ENCODE assay signal across 8 mouse cellular contexts in genomic region chr2:152553774-152554423, GRCm38 (mm10). TPM values are rescaled to one million over a fixed set of nuclear protein-coding genes. Genes with fewer than 3 reads are reported as not detected.
DNase-seq lines count a peak whose midpoint lies in the region; ATAC-seq lines count a peak whose summit lies in the region.

No protein-coding gene starts in this region.

- H3K9ac ChIP-seq in embryonic facial prominence, embryonic 13.5 days = 0 out of 2 replicates have a peak overlapping the region, but pooled peaks have one; percentile 22
- H3K9ac ChIP-seq in heart, embryonic 16.5 days (ENCODE audit: low read length) = no peak overlapping the region

- H3K4me1 ChIP-seq in embryonic facial prominence, embryonic 13.5 days = no peaks in the 10 kb centered on the region
- no peaks in the 10 kb centered on the region for H3K4me1 ChIP-seq in heart, embryonic 16.5 days (ENCODE audit: control insufficient read depth, insufficient read depth, low read length)

- ATAC-seq in embryonic facial prominence, embryonic 13.5 days (ENCODE audit: insufficient number of reproducible peaks, insufficient read depth, low FRiP score, low TSS enrichment, low read depth) = no peak
- ATAC-seq in heart, embryonic 16.5 days (replicated peaks; ENCODE audit: extremely low read depth, insufficient read depth, low FRiP score) = no peak

- DNase-seq in A20 (ENCODE audit: low read depth, low spot score) = peak; percentile 38
- DNase-seq in adrenal gland, postnatal 14 days = peak; percentile 80
- DNase-seq in kidney, postnatal 25 days = peak; percentile 71 to 81
- DNase-seq in lung, adult 18-20 months = peak; percentile 8 to 25
- peak; percentile 24 for DNase-seq in ovary, postnatal 10 days (ENCODE audit: low spot score)
- DNase-seq in urinary bladder, postnatal 36 days (ENCODE audit: low spot score in 2 of 2) = peak; percentile 20 to 54

- no peaks in the 10 kb centered on the region for H3K9me3 ChIP-seq in embryonic facial prominence, embryonic 13.5 days
- no peaks in the 10 kb centered on the region for H3K9me3 ChIP-seq in heart, embryonic 16.5 days (replicated peaks; ENCODE audit: control insufficient read depth, low read length)

- no peak overlapping the region for H3K4me3 ChIP-seq in embryonic facial prominence, embryonic 13.5 days
- H3K4me3 ChIP-seq in heart, embryonic 16.5 days (ENCODE audit: low read length) = no peak overlapping the region

- H3K36me3 ChIP-seq in embryonic facial prominence, embryonic 13.5 days = no peaks in the 10 kb centered on the region
- H3K36me3 ChIP-seq in heart, embryonic 16.5 days (ENCODE audit: control insufficient read depth, insufficient read depth) = no peaks in the 10 kb centered on the region

- 11% methylated on average over 16 of the region's 16 CpGs for WGBS in embryonic facial prominence, embryonic 13.5 days
- WGBS in heart, embryonic 16.5 days = 13% methylated on average over 16 of the region's 16 CpGs

- H3K27ac ChIP-seq in embryonic facial prominence, embryonic 13.5 days = no peak overlapping the region
- H3K27ac ChIP-seq in heart, embryonic 16.5 days (ENCODE audit: low read length) = no peak overlapping the region

- peaks cover 3% of the 10 kb centered on the region; the same call in 1 of the 2 replicates for H3K27me3 ChIP-seq in embryonic facial prominence, embryonic 13.5 days
- no peaks in the 10 kb centered on the region for H3K27me3 ChIP-seq in heart, embryonic 16.5 days (ENCODE audit: control insufficient read depth, insufficient read depth, low read length)

- H3K4me2 ChIP-seq in embryonic facial prominence, embryonic 13.5 days = peak overlapping the region; percentile 51
- peak overlapping the region; percentile 43; the same call in 1 of the 2 replicates for H3K4me2 ChIP-seq in heart, embryonic 16.5 days (ENCODE audit: low read depth, low read length)

RNA-seq across cellular contexts. Expression of gene Defb29, which starts 14.0 kb away (rescaled TPM):
- not detected in 2 replicates for total RNA-seq in adrenal gland, postnatal 14 days (2021)
- polyA plus RNA-seq in embryonic facial prominence, embryonic 13.5 days (2015; fragmentation: Nextera tagmentation; extraction: Ambion mirVana) = not detected in 2 replicates
- polyA plus RNA-seq in heart, embryonic 16.5 days (2015; fragmentation: Nextera tagmentation; extraction: Ambion mirVana) = not detected in 2 replicates

RNA-seq across cellular contexts. Expression of gene Gm17416, which starts 15.2 kb away (rescaled TPM):
- not detected in 2 replicates for total RNA-seq in adrenal gland, postnatal 14 days (2021)
- polyA plus RNA-seq in embryonic facial prominence, embryonic 13.5 days (2015; fragmentation: Nextera tagmentation; extraction: Ambion mirVana) = not detected in 2 replicates
- not detected in 2 replicates for polyA plus RNA-seq in heart, embryonic 16.5 days (2015; fragmentation: Nextera tagmentation; extraction: Ambion mirVana)

RNA-seq across cellular contexts. Expression of gene Defb21, which starts 18.6 kb away (rescaled TPM):
- total RNA-seq in adrenal gland, postnatal 14 days (2021) = not detected in 2 replicates
- not detected in 2 replicates for polyA plus RNA-seq in embryonic facial prominence, embryonic 13.5 days (2015; fragmentation: Nextera tagmentation; extraction: Ambion mirVana)
- not detected in 2 replicates for polyA plus RNA-seq in heart, embryonic 16.5 days (2015; fragmentation: Nextera tagmentation; extraction: Ambion mirVana)

RNA-seq across cellular contexts. Expression of gene Defb19, which starts 26.2 kb away (rescaled TPM):
- 2.0 and 2.5 TPM in 2 replicates for total RNA-seq in adrenal gland, postnatal 14 days (2021)
- not detected in 2 replicates for polyA plus RNA-seq in embryonic facial prominence, embryonic 13.5 days (2015; fragmentation: Nextera tagmentation; extraction: Ambion mirVana)
- 0.61 and 1.2 TPM in 2 replicates for polyA plus RNA-seq in heart, embryonic 16.5 days (2015; fragmentation: Nextera tagmentation; extraction: Ambion mirVana)

RNA-seq across cellular contexts. Expression of gene Defb28, which starts 35.8 kb away (rescaled TPM):
- total RNA-seq in adrenal gland, postnatal 14 days (2021) = not detected in 2 replicates
- polyA plus RNA-seq in embryonic facial prominence, embryonic 13.5 days (2015; fragmentation: Nextera tagmentation; extraction: Ambion mirVana) = not detected in 2 replicates
- not detected in 2 replicates for polyA plus RNA-seq in heart, embryonic 16.5 days (2015; fragmentation: Nextera tagmentation; extraction: Ambion mirVana)

Comparison
In these comparisons a context has a peak if more than half of its experiments do, and no peak if none do; other contexts are left out.
1. DNase-seq: peak in every context shown above with its lines; median percentile 80 in adrenal gland, postnatal 14 days; 76 in kidney, postnatal 25 days; 38 in A20; 37 in urinary bladder, postnatal 36 days; 24 in ovary, postnatal 10 days; 16 in lung, adult 18-20 months.